Mouse (Mus musculus): ENCODE results near the gene Exosc3. TPM values are rescaled to one million over a fixed set of nuclear protein-coding genes. Genes with fewer than 3 reads are reported as not detected.
A peak's percentile ranks its signal among the peaks of the same experiment; 100 is the strongest.

Gene Exosc3
- polyA plus RNA-seq, 1 experiment from 2014 or later: 109 TPM

DNA sequence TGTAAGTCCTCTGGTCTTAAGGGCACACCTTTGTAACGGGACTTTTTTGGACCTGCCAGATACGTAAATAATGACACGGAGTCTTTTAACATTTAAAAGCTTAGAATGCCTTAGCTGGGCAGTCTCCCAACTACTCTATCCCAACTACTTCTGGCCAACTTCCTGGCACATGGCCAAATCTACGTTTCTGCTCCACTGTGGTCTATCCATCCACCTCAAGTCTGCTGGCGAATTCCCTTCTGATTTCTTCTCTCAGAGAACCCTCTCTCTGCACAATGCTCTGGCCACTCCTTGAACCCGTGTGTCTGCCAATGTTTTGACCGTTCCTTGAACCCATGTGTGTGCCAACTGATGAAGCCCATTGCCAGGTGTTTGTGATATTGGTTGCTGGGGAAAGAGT, 11.4 kb downstream of the Exosc3 start:
- Histone ChIP-seq H3K4me1 (no peaks in the 10 kb centered on the region), H3K9me3 (0 out of 2 replicates have a peak, but pooled peaks cover 3% of the 10 kb centered on the region), H3K27me3 (replicated peaks; ENCODE audit: low read depth, poor library complexity, severe bottlenecking) (no peaks in the 10 kb centered on the region), H3K36me3 (replicated peaks) (no peaks in the 10 kb centered on the region), H3K27ac (replicated peaks) (no peak overlapping the region), H3K4me3 (no peak overlapping the region)
- DNase-seq (ENCODE audit: low spot score): no peak
- 85% methylated on average over 7 of the region's 7 CpGs for WGBS

DNA sequence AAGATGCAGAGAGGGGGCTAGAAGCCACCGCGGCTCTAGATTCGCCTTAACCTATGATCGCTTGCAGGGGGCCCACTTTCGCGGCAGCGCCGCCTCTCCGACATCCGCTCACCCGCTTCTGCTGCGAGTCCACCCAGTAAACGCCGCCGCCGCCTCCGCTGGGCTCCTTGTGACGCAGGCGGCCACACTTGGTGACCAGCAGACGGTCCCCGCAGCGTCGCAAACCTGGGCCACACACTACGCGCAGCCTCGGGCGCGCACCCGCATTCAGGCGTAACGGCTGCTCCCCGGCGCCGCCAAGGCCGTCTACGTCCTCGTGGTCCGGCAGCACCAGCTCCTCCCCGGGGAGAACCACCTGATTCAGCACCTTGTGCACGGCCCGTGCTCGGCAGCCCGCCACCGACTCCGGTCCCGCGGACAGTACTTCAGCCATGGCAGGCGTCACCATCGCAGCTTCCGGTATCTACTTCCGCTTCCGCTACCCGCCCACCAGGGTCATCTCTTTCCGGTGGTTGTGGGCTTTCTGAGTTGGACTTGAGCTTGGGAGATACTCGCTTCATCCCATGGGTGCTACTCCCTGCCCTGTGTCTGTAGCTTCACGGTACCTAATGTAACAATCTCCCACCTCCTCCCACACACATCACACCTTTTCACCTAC, 22.2 kb downstream of the Exosc3 start:
- peaks cover 9% of the 10 kb centered on the region for H3K4me1 ChIP-seq
- H3K4me3 ChIP-seq: peak overlapping the region; percentile 84
- H3K27ac ChIP-seq (replicated peaks): peak overlapping the region; percentile 91
- under 1% methylated on average over 56 of the region's 56 CpGs for WGBS
- peaks cover 37% of the 10 kb centered on the region for H3K36me3 ChIP-seq (replicated peaks)
- peak; percentile 89 for DNase-seq (ENCODE audit: low spot score)
- H3K9me3 ChIP-seq: no peaks in the 10 kb centered on the region
- peaks cover 24% of the 10 kb centered on the region for H3K27me3 ChIP-seq (replicated peaks; ENCODE audit: low read depth, poor library complexity, severe bottlenecking)

DNA sequence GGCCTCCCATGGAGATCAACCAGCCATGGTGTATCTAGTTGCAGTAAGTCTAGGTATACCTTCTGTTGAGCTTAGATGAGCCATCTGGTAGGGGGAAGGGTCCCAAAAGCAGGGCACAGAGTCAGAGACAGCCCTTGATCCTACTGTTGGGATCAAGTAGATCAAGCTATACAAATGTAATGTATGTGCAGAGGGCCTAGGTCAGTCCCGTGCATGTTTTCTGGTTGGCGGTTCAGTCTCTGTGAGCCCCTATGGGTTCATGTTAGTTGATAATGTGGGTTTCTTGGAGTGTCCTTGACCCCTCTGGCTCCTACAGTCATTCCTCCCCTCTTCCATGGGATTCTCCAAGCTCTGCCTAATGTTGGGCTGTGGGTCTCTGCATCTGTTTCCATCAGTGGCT, 31.5 kb downstream of the Exosc3 start:
- Histone ChIP-seq H3K36me3 (replicated peaks) (peaks cover 74% of the 10 kb centered on the region), H3K4me1 (no peaks in the 10 kb centered on the region), H3K4me3 (no peak overlapping the region), H3K9me3 (no peaks in the 10 kb centered on the region), H3K27ac (replicated peaks) (no peak overlapping the region), H3K27me3 (replicated peaks; ENCODE audit: low read depth, poor library complexity, severe bottlenecking) (no peaks in the 10 kb centered on the region)
- no peak for DNase-seq (ENCODE audit: low spot score)
- 89% methylated on average over 2 of the region's 2 CpGs for WGBS

DNA sequence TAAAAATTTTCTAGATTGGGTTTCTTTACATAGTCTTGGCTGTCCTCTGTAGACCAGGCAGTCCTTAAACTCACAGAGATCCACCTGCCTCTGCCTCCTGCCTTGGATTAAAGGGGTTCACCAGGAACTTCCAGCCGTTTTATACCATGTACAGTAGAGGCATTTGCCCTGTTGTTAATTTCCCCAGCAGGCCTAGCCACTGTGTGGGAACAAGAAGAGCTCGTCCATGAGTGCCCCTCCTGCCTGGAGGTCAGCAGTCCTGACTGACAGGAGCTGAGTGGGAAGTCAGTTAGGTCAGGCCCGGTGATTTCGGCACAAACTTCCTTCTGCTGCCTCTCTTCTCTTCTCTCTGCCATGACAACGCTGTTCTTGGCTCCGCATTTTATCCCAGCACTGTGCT, 33.9 kb downstream of the Exosc3 start:
- Histone ChIP-seq H3K36me3 (replicated peaks) (peaks cover 76% of the 10 kb centered on the region), H3K4me3 (no peak overlapping the region), H3K27ac (replicated peaks) (no peak overlapping the region), H3K4me1 (no peaks in the 10 kb centered on the region), H3K9me3 (0 out of 2 replicates have a peak, but pooled peaks cover 3% of the 10 kb centered on the region), H3K27me3 (replicated peaks; ENCODE audit: low read depth, poor library complexity, severe bottlenecking) (no peaks in the 10 kb centered on the region)
- DNase-seq (ENCODE audit: low spot score): no peak
- WGBS: 86% methylated on average over 6 of the region's 6 CpGs

DNA sequence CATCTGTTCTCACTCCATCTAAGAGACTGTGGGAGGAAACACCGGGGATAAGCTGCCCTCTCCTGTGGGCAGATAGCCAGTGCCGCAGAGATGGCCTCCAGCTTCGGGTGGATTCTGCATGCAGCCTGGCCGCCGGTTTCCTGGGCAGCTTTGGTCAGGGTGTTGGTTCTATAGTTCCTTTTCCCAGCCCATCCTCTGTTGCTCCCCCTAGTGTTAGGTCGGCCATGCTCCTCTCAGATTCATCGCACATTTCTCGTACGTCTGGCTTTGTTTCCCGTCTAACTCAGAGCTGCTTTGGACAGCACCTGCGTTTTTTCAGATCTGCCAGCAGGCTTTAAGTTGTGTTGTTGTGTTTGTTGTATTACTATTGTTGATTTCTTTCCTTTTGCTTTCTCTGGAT, 34.5 kb downstream of the Exosc3 start:
- Histone ChIP-seq H3K9me3 (0 out of 2 replicates have a peak, but pooled peaks cover 3% of the 10 kb centered on the region), H3K27ac (replicated peaks) (no peak overlapping the region), H3K27me3 (replicated peaks; ENCODE audit: low read depth, poor library complexity, severe bottlenecking) (no peaks in the 10 kb centered on the region), H3K36me3 (replicated peaks) (peaks cover 79% of the 10 kb centered on the region), H3K4me3 (no peak overlapping the region), H3K4me1 (no peaks in the 10 kb centered on the region)
- 38% methylated on average over 11 of the region's 11 CpGs for WGBS
- DNase-seq (ENCODE audit: low spot score): peak; percentile 52

DNA sequence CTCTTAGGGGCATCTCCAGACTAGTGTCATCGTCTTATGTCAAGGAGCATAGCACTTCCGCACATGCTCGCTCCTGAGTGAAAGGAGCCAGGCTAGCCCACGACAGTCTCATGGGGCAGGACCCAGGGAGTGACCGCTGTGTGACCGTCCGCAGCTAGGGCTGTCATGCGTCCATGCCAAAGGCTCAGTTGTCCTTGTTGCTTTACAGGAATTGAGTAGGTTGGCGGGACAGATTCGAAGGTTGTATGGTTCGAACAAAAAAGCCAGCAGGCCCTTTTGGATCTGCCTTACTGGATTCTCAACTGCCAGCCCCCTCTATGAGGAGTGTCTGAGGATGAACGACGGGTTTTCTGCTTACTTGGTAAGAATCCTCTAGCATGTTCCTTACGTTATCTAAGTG, 37.0 kb downstream of the Exosc3 start:
- Histone ChIP-seq H3K4me1 (no peaks in the 10 kb centered on the region), H3K9me3 (0 out of 2 replicates have a peak, but pooled peaks cover 3% of the 10 kb centered on the region), H3K36me3 (replicated peaks) (peaks cover 86% of the 10 kb centered on the region), H3K27ac (replicated peaks) (no peak overlapping the region), H3K27me3 (replicated peaks; ENCODE audit: low read depth, poor library complexity, severe bottlenecking) (no peaks in the 10 kb centered on the region), H3K4me3 (no peak overlapping the region)
- 96% methylated on average over 14 of the region's 14 CpGs for WGBS
- no peak for DNase-seq (ENCODE audit: low spot score)

DNA sequence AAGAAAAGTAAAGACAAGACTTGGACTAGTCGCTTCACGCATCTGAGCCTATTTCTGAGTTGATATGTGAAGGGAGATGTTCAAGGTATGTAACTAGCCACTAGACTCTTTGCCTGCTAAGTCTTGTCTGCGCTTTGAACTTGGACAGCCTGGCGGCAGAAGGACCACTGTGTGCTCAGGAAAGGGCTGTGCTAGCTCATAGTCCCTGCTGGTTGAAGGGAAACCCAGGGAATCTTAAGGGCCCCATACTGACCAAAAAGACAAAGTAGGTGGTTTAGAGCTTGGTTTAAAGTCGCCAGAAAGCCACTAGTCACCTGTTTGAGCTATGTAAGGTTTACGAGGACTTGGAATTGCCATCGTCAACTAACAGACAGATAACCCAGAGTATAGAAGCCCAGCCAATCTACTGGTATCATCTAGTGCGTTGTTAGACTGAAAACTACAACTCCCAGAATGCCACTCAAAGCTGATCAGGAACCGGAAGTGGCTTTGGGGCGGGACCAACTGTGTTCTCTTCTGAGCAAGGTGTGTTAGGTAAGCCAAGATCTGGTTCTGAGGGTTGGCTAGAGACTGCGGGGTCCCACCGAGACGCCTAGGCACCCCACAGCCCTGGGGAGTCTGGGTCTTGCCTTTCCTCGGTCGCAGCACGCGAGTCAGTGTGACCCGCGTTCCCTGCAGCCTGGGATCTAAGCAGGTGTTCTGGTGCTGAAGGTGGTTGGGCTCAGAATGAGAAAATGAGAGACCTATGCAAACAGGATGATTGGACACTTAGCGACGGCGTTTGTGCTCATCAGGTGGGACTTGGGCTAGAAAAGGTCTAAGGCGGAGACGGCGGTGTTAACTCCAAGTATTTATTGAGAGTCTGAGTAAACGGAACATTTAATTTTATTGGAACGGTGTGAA, 45.6 kb downstream of the Exosc3 start, which contains the start of gene Trmt10b:
TSS of gene Trmt10b (plus strand) at position 466 of the 903 bp plus-strand sequence.
- DNase-seq (ENCODE audit: low spot score): peak; percentile 69
- Histone ChIP-seq H3K4me1 (peaks cover 8% of the 10 kb centered on the region), H3K27me3 (replicated peaks; ENCODE audit: low read depth, poor library complexity, severe bottlenecking) (no peaks in the 10 kb centered on the region), H3K36me3 (replicated peaks) (peaks cover 22% of the 10 kb centered on the region), H3K27ac (replicated peaks) (0 out of 2 replicates have a peak within 1 kb of the TSS, but pooled peaks have one; percentile 26), H3K9me3 (no peaks in the 10 kb centered on the region), H3K4me3 (peak within 1 kb of the TSS; percentile 80)
- 22% methylated on average over 27 of the region's 27 CpGs for WGBS

DNA sequence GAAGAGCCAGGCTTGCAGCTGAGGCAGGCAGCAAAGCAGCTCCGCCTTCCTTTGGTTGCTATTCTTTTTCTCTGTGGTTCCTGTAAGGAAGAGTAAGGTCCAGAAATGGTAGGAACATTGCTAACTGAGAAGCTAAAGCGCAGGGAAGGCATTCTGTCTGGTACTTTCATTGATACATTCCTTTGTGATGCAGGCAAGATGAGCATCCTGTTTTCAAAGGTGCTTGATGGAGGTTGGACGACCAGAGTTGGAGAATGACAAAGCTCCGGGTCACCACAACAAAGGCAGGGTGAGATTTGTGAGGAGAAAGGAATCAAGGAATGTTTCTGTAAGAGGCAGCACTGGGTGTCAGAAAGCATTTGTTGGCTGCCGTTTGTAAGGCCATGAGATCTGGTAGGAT, 54.6 kb downstream of the Exosc3 start:
- DNase-seq (ENCODE audit: low spot score): no peak
- H3K4me3 ChIP-seq: no peak overlapping the region
- WGBS: 76% methylated on average over 5 of the region's 5 CpGs
- H3K4me1 ChIP-seq: peaks cover 8% of the 10 kb centered on the region
- no peaks in the 10 kb centered on the region for H3K9me3 ChIP-seq
- H3K27me3 ChIP-seq (replicated peaks; ENCODE audit: low read depth, poor library complexity, severe bottlenecking): no peaks in the 10 kb centered on the region
- H3K36me3 ChIP-seq (replicated peaks): no peaks in the 10 kb centered on the region
- H3K27ac ChIP-seq (replicated peaks): no peak overlapping the region

DNA sequence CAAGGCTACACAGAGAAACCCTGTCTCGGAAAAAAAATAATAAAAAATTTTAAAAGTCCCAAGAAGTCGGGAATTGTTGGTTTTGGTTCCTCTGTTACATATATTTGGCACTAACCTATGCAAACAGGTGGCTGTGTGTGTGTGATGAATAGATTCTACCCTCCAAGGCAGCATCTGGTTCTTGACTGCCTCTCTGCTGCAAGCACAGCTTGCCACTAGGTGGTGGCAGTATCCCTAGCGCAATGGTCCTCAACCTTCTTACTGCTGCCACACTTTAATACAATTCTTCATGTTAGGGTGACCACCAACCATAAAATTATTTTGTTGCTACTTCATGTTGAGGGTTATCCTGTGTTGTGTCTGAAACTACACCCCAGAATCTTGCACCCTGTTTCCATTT, 56.2 kb downstream of the Exosc3 start:
- no peak overlapping the region for H3K27ac ChIP-seq (replicated peaks)
- H3K27me3 ChIP-seq (replicated peaks; ENCODE audit: low read depth, poor library complexity, severe bottlenecking): no peaks in the 10 kb centered on the region
- H3K9me3 ChIP-seq: no peaks in the 10 kb centered on the region
- H3K36me3 ChIP-seq (replicated peaks): no peaks in the 10 kb centered on the region
- H3K4me3 ChIP-seq: no peak overlapping the region
- WGBS: 46% methylated on average over 3 of the region's 3 CpGs
- no peak for DNase-seq (ENCODE audit: low spot score)
- H3K4me1 ChIP-seq: peaks cover 8% of the 10 kb centered on the region

DNA sequence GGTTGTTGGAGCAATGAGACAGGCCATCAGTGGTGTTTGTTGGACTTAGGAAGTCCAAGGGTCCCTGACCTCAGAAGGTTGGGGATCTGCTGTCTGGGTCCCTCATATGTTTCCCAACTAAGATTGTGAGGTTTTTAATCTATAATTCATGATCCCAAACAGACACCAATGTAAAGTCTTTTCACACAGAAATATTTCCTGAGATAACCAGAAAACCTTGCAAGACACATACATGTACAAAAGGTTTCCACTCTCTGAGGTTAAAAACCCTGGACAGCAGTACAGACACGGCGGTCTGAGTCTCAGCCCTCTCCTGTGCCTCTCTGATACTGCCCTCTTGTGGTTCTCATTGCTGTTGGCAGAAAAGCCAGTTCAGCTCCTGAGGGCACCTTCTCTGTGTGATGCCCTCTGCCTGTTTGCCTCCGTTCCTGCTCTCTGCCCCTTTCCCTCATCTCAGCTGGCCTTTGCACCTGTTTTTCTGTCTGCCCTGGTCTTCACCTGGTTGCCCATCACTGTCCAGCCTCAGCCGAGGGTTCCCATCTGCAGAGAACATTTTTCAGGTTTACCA, 62.5 kb downstream of the Exosc3 start:
- peak; percentile 67 for DNase-seq (ENCODE audit: low spot score)
- WGBS: 22% methylated on average over 4 of the region's 4 CpGs
- Histone ChIP-seq H3K9me3 (no peaks in the 10 kb centered on the region), H3K27me3 (replicated peaks; ENCODE audit: low read depth, poor library complexity, severe bottlenecking) (no peaks in the 10 kb centered on the region), H3K36me3 (replicated peaks) (no peaks in the 10 kb centered on the region), H3K27ac (replicated peaks) (no peak overlapping the region), H3K4me1 (peaks cover 10% of the 10 kb centered on the region), H3K4me3 (no peak overlapping the region)

DNA sequence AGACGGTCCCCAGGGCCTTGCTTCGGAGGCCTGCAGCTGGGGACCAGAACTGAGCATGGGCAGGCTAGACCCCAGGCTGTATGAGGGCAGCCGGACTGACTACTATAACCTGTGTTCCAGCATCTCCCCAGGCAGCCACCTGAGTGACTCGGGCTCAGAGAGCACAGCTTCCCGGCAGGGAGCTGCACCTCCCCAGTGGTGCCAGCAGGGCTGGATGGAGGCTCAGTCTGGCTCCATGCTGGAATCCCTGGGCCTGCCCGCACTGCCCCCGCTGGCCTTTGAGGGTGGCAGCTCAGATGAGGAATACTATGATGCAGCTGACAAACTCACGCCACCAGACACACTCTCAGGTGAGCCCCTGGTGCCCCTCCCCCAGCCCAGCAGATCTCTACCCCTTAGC, 63.2 kb downstream of the Exosc3 start:
- H3K27me3 ChIP-seq (replicated peaks; ENCODE audit: low read depth, poor library complexity, severe bottlenecking): no peaks in the 10 kb centered on the region
- H3K9me3 ChIP-seq: no peaks in the 10 kb centered on the region
- H3K4me3 ChIP-seq: no peak overlapping the region
- no peak overlapping the region for H3K27ac ChIP-seq (replicated peaks)
- DNase-seq (ENCODE audit: low spot score): peak; percentile 29
- 58% methylated on average over 8 of the region's 8 CpGs for WGBS
- H3K4me1 ChIP-seq: 0 out of 2 replicates have a peak, but pooled peaks cover 8% of the 10 kb centered on the region
- no peaks in the 10 kb centered on the region for H3K36me3 ChIP-seq (replicated peaks)

DNA sequence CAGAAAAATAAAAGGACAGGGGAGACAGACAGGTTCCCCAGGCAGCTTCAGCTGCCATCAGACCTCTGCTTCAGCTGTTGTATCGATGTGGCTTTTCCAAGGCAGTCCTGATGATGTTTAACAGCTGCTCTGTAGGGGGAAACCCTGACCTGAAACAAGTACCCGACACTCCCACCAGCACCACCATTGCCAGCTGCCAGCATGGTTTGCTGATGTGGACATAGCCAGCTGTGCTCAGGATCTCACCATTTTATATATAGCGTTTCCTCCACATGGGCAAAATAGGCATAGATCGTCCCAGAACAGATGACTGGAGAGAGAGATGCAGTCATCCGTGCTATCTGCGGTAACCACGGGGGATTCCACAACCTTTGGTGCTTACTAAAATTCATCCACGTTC, 66.8 kb downstream of the Exosc3 start:
- H3K27me3 ChIP-seq (replicated peaks; ENCODE audit: low read depth, poor library complexity, severe bottlenecking): no peaks in the 10 kb centered on the region
- H3K27ac ChIP-seq (replicated peaks): no peak overlapping the region
- 85% methylated on average over 8 of the region's 8 CpGs for WGBS
- DNase-seq (ENCODE audit: low spot score): no peak
- H3K9me3 ChIP-seq: no peaks in the 10 kb centered on the region
- no peaks in the 10 kb centered on the region for H3K36me3 ChIP-seq (replicated peaks)
- peaks cover 18% of the 10 kb centered on the region; the same call in 1 of the 2 replicates for H3K4me1 ChIP-seq
- no peak overlapping the region for H3K4me3 ChIP-seq
